ENCODE assay signal across 7 mouse cellular contexts in the genomic region with DNA sequence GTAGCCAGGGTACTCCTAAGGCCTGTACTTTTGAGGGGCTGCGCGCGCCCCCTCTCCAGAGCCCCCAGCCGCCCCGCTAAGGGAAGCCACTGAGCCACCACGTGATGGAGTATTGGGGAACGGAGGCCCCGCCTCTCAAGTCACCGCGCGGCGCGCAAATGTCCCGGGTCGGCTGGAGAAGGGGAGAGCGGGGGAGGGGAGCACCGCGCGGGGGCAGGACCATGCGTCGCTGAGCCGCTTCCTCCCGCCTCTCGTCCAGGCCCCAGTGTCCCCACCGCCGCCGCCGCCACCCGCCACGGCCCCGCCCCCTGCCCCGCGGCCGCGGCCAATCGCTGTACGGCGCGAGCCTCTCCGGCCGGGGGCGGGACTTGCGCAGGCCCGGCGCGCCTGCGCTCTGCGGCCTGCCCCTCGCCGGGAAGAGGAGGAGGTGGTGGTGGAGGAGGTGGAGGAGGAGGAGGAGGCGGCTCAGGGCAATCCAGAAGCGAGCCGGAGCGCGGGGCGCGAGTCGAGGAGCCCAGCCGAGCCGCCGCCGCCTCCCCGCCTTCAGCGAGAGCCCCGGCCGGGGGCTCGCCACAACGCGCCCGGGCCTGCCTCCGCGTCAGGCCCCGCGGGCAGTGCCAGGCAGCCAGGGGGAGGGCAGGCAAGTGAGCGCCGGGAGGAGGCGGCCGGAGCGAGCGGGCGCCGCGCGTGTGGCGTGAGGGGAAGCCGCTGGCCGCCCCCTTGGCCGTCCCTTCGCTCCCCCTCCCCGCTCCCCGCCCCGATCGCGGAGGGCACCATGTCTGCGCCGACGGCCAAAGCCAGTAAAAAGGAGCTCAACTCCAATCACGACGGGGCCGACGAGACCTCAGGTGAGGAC. TPM values are rescaled to one million over a fixed set of nuclear protein-coding genes. Genes with fewer than 3 reads are reported as not detected.
A peak's percentile ranks its signal among the peaks of the same experiment; 100 is the strongest.
DNase-seq lines count a peak whose midpoint lies in the region; ATAC-seq lines count a peak whose summit lies in the region.

No protein-coding gene starts in this region.

- ATAC-seq in granulocyte monocyte progenitor cell, adult 5-6 weeks (replicated peaks; ENCODE audit: poor library complexity, severe bottlenecking): peak; percentile 68
- peak; percentile 92 for ATAC-seq in midbrain, embryonic 12.5 days (ENCODE audit: low FRiP score, low read depth)

- H3K9ac ChIP-seq in midbrain, embryonic 12.5 days (replicated peaks): peak overlapping the region; percentile 100

- H3K9me3 ChIP-seq in embryonic facial prominence, embryonic 10.5 days: no peaks in the 10 kb centered on the region
- H3K9me3 ChIP-seq in limb, embryonic 10.5 days (replicated peaks): no peaks in the 10 kb centered on the region
- no peaks in the 10 kb centered on the region for H3K9me3 ChIP-seq in midbrain, embryonic 12.5 days

- H3K27ac ChIP-seq in embryonic facial prominence, embryonic 10.5 days (replicated peaks): peak overlapping the region; percentile 100
- H3K27ac ChIP-seq in limb, embryonic 10.5 days: peak overlapping the region; percentile 100
- peak overlapping the region; percentile 100 for H3K27ac ChIP-seq in midbrain, embryonic 12.5 days (replicated peaks)

- peak; percentile 98 for DNase-seq in adrenal gland, postnatal 14 days
- DNase-seq in embryonic facial prominence, embryonic 10.5 days (ENCODE audit: low spot score): peak; percentile 99
- peak; percentile 97 for DNase-seq in kidney, adult 11 months
- DNase-seq in limb, embryonic 10.5 days (ENCODE audit: low spot score): peak; percentile 98
- peak; percentile 96 for DNase-seq in skeletal muscle tissue, adult 2 months (ENCODE audit: low read depth, low spot score)

- H3K4me1 ChIP-seq in embryonic facial prominence, embryonic 10.5 days: peaks cover 48% of the 10 kb centered on the region
- H3K4me1 ChIP-seq in limb, embryonic 10.5 days: peaks cover 45% of the 10 kb centered on the region
- H3K4me1 ChIP-seq in midbrain, embryonic 12.5 days: peaks cover 42% of the 10 kb centered on the region

- H3K27me3 ChIP-seq in embryonic facial prominence, embryonic 10.5 days (replicated peaks; ENCODE audit: low read depth, poor library complexity, severe bottlenecking): no peaks in the 10 kb centered on the region
- no peaks in the 10 kb centered on the region for H3K27me3 ChIP-seq in limb, embryonic 10.5 days (ENCODE audit: low read depth, poor library complexity, severe bottlenecking)
- no peaks in the 10 kb centered on the region for H3K27me3 ChIP-seq in midbrain, embryonic 12.5 days

- peak overlapping the region; percentile 74 for H3K4me2 ChIP-seq in midbrain, embryonic 12.5 days (replicated peaks)

- H3K4me3 ChIP-seq in embryonic facial prominence, embryonic 10.5 days: peak overlapping the region; percentile 100
- peak overlapping the region; percentile 100 for H3K4me3 ChIP-seq in limb, embryonic 10.5 days
- H3K4me3 ChIP-seq in midbrain, embryonic 12.5 days: peak overlapping the region; percentile 100

- under 1% methylated on average over 92 of the region's 101 CpGs for WGBS in embryonic facial prominence, embryonic 10.5 days
- WGBS in limb, embryonic 10.5 days: under 1% methylated on average over 86 of the region's 101 CpGs
- under 1% methylated on average over 70 of the region's 101 CpGs for WGBS in midbrain, embryonic 12.5 days

- peaks cover 37% of the 10 kb centered on the region for H3K36me3 ChIP-seq in embryonic facial prominence, embryonic 10.5 days (replicated peaks)
- peaks cover 37% of the 10 kb centered on the region for H3K36me3 ChIP-seq in limb, embryonic 10.5 days
- H3K36me3 ChIP-seq in midbrain, embryonic 12.5 days: peaks cover 29% of the 10 kb centered on the region

RNA-seq across cellular contexts. Expression of a gene that starts 9.1 kb away (rescaled TPM):
- total RNA-seq in adrenal gland, postnatal 14 days (2021): 250 and 278 TPM in 2 replicates
- 870 and 873 TPM in 2 replicates for polyA plus RNA-seq in embryonic facial prominence, embryonic 10.5 days (2016; fragmentation: Nextera tagmentation; extraction: Ambion mirVana)
- total RNA-seq in granulocyte monocyte progenitor cell, adult 5-6 weeks (2014; fragmentation: Nextera tagmentation): 415 and 437 TPM in 2 replicates
- 2,035 and 2,054 TPM in 2 replicates for total RNA-seq in granulocyte monocyte progenitor cell, adult 5-6 weeks (2017)
- polyA plus RNA-seq in limb, embryonic 10.5 days (2016; fragmentation: Nextera tagmentation; extraction: Ambion mirVana): 854 and 929 TPM in 2 replicates
- 627 and 693 TPM in 2 replicates for polyA plus RNA-seq in midbrain, embryonic 12.5 days (2016; fragmentation: Nextera tagmentation; extraction: Ambion mirVana)

RNA-seq across cellular contexts. Expression of a gene that starts 11.2 kb away (rescaled TPM):
- 5.7 and 10.9 TPM in 2 replicates for total RNA-seq in adrenal gland, postnatal 14 days (2021)
- 12.7 and 13.9 TPM in 2 replicates for polyA plus RNA-seq in embryonic facial prominence, embryonic 10.5 days (2016; fragmentation: Nextera tagmentation; extraction: Ambion mirVana)
- 10.1 and 13.1 TPM in 2 replicates for total RNA-seq in granulocyte monocyte progenitor cell, adult 5-6 weeks (2014; fragmentation: Nextera tagmentation)
- 4.6 and 14.9 TPM in 2 replicates for total RNA-seq in granulocyte monocyte progenitor cell, adult 5-6 weeks (2017)
- polyA plus RNA-seq in limb, embryonic 10.5 days (2016; fragmentation: Nextera tagmentation; extraction: Ambion mirVana): 13.5 and 14.7 TPM in 2 replicates
- polyA plus RNA-seq in midbrain, embryonic 12.5 days (2016; fragmentation: Nextera tagmentation; extraction: Ambion mirVana): 8.7 and 9.2 TPM in 2 replicates

RNA-seq across cellular contexts. Expression of a gene that starts 17.6 kb away (rescaled TPM):
- total RNA-seq in adrenal gland, postnatal 14 days (2021): 18.5 and 20.2 TPM in 2 replicates
- polyA plus RNA-seq in embryonic facial prominence, embryonic 10.5 days (2016; fragmentation: Nextera tagmentation; extraction: Ambion mirVana): 29.4 and 32.9 TPM in 2 replicates
- 21.9 and 23.1 TPM in 2 replicates for total RNA-seq in granulocyte monocyte progenitor cell, adult 5-6 weeks (2014; fragmentation: Nextera tagmentation)
- total RNA-seq in granulocyte monocyte progenitor cell, adult 5-6 weeks (2017): 11.5 and 14.1 TPM in 2 replicates
- polyA plus RNA-seq in limb, embryonic 10.5 days (2016; fragmentation: Nextera tagmentation; extraction: Ambion mirVana): 38.6 and 45.0 TPM in 2 replicates
- polyA plus RNA-seq in midbrain, embryonic 12.5 days (2016; fragmentation: Nextera tagmentation; extraction: Ambion mirVana): 38.0 and 39.1 TPM in 2 replicates

RNA-seq across cellular contexts. Expression of a gene that starts 27.2 kb away (rescaled TPM):
- 13.9 and 18.3 TPM in 2 replicates for total RNA-seq in adrenal gland, postnatal 14 days (2021)
- polyA plus RNA-seq in embryonic facial prominence, embryonic 10.5 days (2016; fragmentation: Nextera tagmentation; extraction: Ambion mirVana): 35.2 and 37.7 TPM in 2 replicates
- total RNA-seq in granulocyte monocyte progenitor cell, adult 5-6 weeks (2014; fragmentation: Nextera tagmentation): 21.5 and 24.1 TPM in 2 replicates
- 11.0 and 20.7 TPM in 2 replicates for total RNA-seq in granulocyte monocyte progenitor cell, adult 5-6 weeks (2017)
- 35.6 and 37.2 TPM in 2 replicates for polyA plus RNA-seq in limb, embryonic 10.5 days (2016; fragmentation: Nextera tagmentation; extraction: Ambion mirVana)
- polyA plus RNA-seq in midbrain, embryonic 12.5 days (2016; fragmentation: Nextera tagmentation; extraction: Ambion mirVana): 22.8 and 23.9 TPM in 2 replicates

RNA-seq across cellular contexts. Expression of a gene that starts 58.1 kb away (rescaled TPM):
- total RNA-seq in adrenal gland, postnatal 14 days (2021): 32.4 and 40.5 TPM in 2 replicates
- 7.1 and 7.4 TPM in 2 replicates for polyA plus RNA-seq in embryonic facial prominence, embryonic 10.5 days (2016; fragmentation: Nextera tagmentation; extraction: Ambion mirVana)
- 18.3 and 22.7 TPM in 2 replicates for total RNA-seq in granulocyte monocyte progenitor cell, adult 5-6 weeks (2014; fragmentation: Nextera tagmentation)
- 8.5 and 10.6 TPM in 2 replicates for total RNA-seq in granulocyte monocyte progenitor cell, adult 5-6 weeks (2017)
- 6.5 and 9.3 TPM in 2 replicates for polyA plus RNA-seq in limb, embryonic 10.5 days (2016; fragmentation: Nextera tagmentation; extraction: Ambion mirVana)
- polyA plus RNA-seq in midbrain, embryonic 12.5 days (2016; fragmentation: Nextera tagmentation; extraction: Ambion mirVana): 11.6 and 11.7 TPM in 2 replicates

Comparison
In these comparisons a context has a peak if more than half of its experiments do, and no peak if none do; other contexts are left out.
1. Peak in every context shown above with its lines: DNase-seq, ATAC-seq, H3K4me3 ChIP-seq and H3K27ac ChIP-seq.